Mouse (Mus musculus) cerebellum, adult 2 months (tissue): ENCODE measurements around the gene F5. TPM values are rescaled to one million over a fixed set of nuclear protein-coding genes. Genes with fewer than 3 reads are reported as not detected.

Experiments used
- DNase-seq, 2 experiments: peaks; one replicate each; pipeline ENCODE4 v3.0.0; 2021
- H3K27ac ChIP-seq: fragments of 200-500 bp; 2 replicates; pipeline ENCODE4 v1.5.1; 2012; ENCODE audit warnings: low read length, control low read depth, inconsistent platforms; ENCODE audit not compliant: insufficient read depth
- H3K27me3 ChIP-seq: fragments of 200-500 bp; 2 replicates; pipeline ENCODE4 v1.6.1; 2012; ENCODE audit warnings: inconsistent platforms, mild to moderate bottlenecking, low read length, moderate library complexity; ENCODE audit not compliant: control insufficient read depth, insufficient read depth
- H3K4me1 ChIP-seq: fragments of 200-500 bp; 2 replicates; pipeline ENCODE4 v1.6.1; 2011; ENCODE audit warnings: low read length; ENCODE audit not compliant: control insufficient read depth, insufficient read depth
- H3K4me3 ChIP-seq: fragments of 200-500 bp; replicated peaks from 2 replicates; pipeline ENCODE3; 2011; ENCODE audit warnings: mild to moderate bottlenecking, low read depth, low read length, control low read depth; ENCODE audit not compliant: insufficient read depth
- CTCF ChIP-seq: fragments of 200-500 bp; IDR thresholded peaks from 2 replicates; pipeline ENCODE4 v1.5.1; 2011; ENCODE audit warnings: low read depth, mild to moderate bottlenecking, control low read depth, low read length, moderate library complexity, borderline replicate concordance; ENCODE audit not compliant: insufficient read depth
- POLR2A ChIP-seq: fragments of 200-500 bp; IDR thresholded peaks from 2 replicates; pipeline ENCODE4 v1.6.1; 2011; ENCODE audit warnings: low read length, control low read depth, borderline replicate concordance; ENCODE audit not compliant: insufficient read depth
- WGBS: fragments of 180-500 bp; shearing (Covaris S2); methylation state at CpG from one replicate; pipeline ENCODE4 v1.1.7; 2018; 5-methylcytosine and 5-hydroxymethylcytosine counted together
- polyA plus RNA-seq: library from polyadenylated mRNA; depleted of rRNA; stranded (reverse); fragments of >200 nt; gene quantifications from 2 replicates; pipeline ENCODE4 v1.2.3, GENCODE M21; 2012

F5 gene
- polyA plus RNA-seq, 1 experiment = 1.1 TPM

- DNase-seq = no peak
- TF ChIP-seq POLR2A = no peak
- no peak for TF ChIP-seq CTCF
- no peaks in the 10 kb centered on the region for H3K27me3 ChIP-seq
- no peak overlapping the region for H3K4me3 ChIP-seq
- H3K27ac ChIP-seq = no peak overlapping the region
- H3K4me1 ChIP-seq = no peaks in the 10 kb centered on the region
- 88% methylated on average over 3 of the region's 3 CpGs for WGBS
Measured at GRCm38 (mm10) chr1:164119892-164120776, 31.5 kb upstream of the F5 start.

- no peaks in the 10 kb centered on the region for H3K4me1 ChIP-seq
- DNase-seq = no peak
- H3K4me3 ChIP-seq = no peak overlapping the region
- H3K27me3 ChIP-seq = no peaks in the 10 kb centered on the region
- 92% methylated on average over 3 of the region's 3 CpGs for WGBS
- no peak for TF ChIP-seq CTCF
- no peak overlapping the region for H3K27ac ChIP-seq
Measured at GRCm38 (mm10) chr1:164120777-164121158, 30.9 kb upstream of the F5 start.

GRCm38 (mm10) chr1:164123836-164124235, 27.8 kb upstream of the F5 start:
- no peak for DNase-seq
- Histone ChIP-seq H3K4me1 (no peaks in the 10 kb centered on the region), H3K27me3 (no peaks in the 10 kb centered on the region), H3K4me3 (no peak overlapping the region), H3K27ac (no peak overlapping the region)
- TF ChIP-seq CTCF (no peak), POLR2A (no peak)
- WGBS = 78% methylated on average over 3 of the region's 3 CpGs

GRCm38 (mm10) chr1:164130013-164130412, 21.6 kb upstream of the F5 start:
- DNase-seq = no peak
- no peak overlapping the region for H3K4me3 ChIP-seq
- 53% methylated on average over 3 of the region's 3 CpGs for WGBS
- H3K27me3 ChIP-seq = no peaks in the 10 kb centered on the region
- no peaks in the 10 kb centered on the region for H3K4me1 ChIP-seq
- no peak for TF ChIP-seq CTCF
- no peak for TF ChIP-seq POLR2A
- H3K27ac ChIP-seq = no peak overlapping the region

- no peak overlapping the region for H3K4me3 ChIP-seq
- no peak for DNase-seq
- no peaks in the 10 kb centered on the region for H3K4me1 ChIP-seq
- no peak overlapping the region for H3K27ac ChIP-seq
- TF ChIP-seq CTCF (no peak), POLR2A (no peak)
- H3K27me3 ChIP-seq = no peaks in the 10 kb centered on the region
- WGBS = 75% methylated on average over 1 of the region's 1 CpGs
Measured at GRCm38 (mm10) chr1:164132609-164133008, 19.0 kb upstream of the F5 start.

- no peaks in the 10 kb centered on the region for H3K27me3 ChIP-seq
- H3K4me3 ChIP-seq = no peak overlapping the region
- TF ChIP-seq CTCF (no peak), POLR2A (no peak)
- no peak for DNase-seq
- no peaks in the 10 kb centered on the region for H3K4me1 ChIP-seq
- 77% methylated on average over 6 of the region's 6 CpGs for WGBS
- no peak overlapping the region for H3K27ac ChIP-seq
Measured at GRCm38 (mm10) chr1:164134101-164134500, 17.5 kb upstream of the F5 start.

GRCm38 (mm10) chr1:164135360-164135759, 16.3 kb upstream of the F5 start:
- 74% methylated on average over 5 of the region's 5 CpGs for WGBS
- Histone ChIP-seq H3K4me1 (no peaks in the 10 kb centered on the region), H3K4me3 (no peak overlapping the region), H3K27ac (no peak overlapping the region), H3K27me3 (no peaks in the 10 kb centered on the region)
- DNase-seq = no peak
- TF ChIP-seq CTCF (no peak), POLR2A (no peak)

GRCm38 (mm10) chr1:164135960-164136359, 15.7 kb upstream of the F5 start:
- no peak for TF ChIP-seq POLR2A
- no peak for TF ChIP-seq CTCF
- Histone ChIP-seq H3K27me3 (no peaks in the 10 kb centered on the region), H3K4me1 (no peaks in the 10 kb centered on the region), H3K27ac (no peak overlapping the region), H3K4me3 (no peak overlapping the region)
- DNase-seq = no peak
- WGBS = 82% methylated on average over 11 of the region's 11 CpGs
